Mouse (Mus musculus): ENCODE measurements around the gene Tmem206.

DNA sequence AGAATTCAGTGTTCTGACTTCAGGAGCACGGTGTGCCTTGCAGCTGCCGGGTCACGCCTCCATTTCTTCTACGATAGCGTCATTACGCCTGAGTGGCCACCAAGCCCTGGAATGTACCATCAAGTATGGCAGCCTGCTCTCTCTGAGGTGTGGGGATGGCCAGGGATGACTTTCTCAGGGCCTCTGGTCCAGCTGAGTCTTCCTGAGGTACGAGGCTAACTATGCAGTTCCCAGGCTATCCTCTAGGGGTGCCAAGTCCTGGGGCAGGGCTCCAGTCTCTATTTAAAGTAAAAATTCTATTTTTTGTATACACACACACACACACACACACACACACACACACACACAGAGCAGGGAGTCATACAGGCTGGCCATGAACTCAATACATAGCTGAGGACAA lies 20.1 kb upstream of the Tmem206 start:
- TF ChIP-seq TAL1 (IDR thresholded peaks at IDR 0.05; ENCODE audit: low read length): no peak
- no peak for TF ChIP-seq GATA1 (IDR thresholded peaks at IDR 0.05; ENCODE audit: low read length)
